ENCODE assay signal across 19 mouse cellular contexts in genomic region chr3:146778451-146778850, GRCm38 (mm10). TPM values are rescaled to one million over a fixed set of nuclear protein-coding genes. Genes with fewer than 3 reads are reported as not detected.
DNase-seq lines count a peak whose midpoint lies in the region; ATAC-seq and TF ChIP-seq lines count a peak whose summit lies in the region.
"Had no signal": no experiment of that assay in that cellular context is flagged by ENCODE, and none has a peak within 500 bp of the region (broad histone marks: within the 10 kb centered on the region; RNA-seq: fewer than 3 reads in every experiment).

No protein-coding gene starts in this region.

- TF ChIP-seq POLR2A in liver, adult 2 months (IDR thresholded peaks at IDR 0.05; ENCODE audit: extremely low read depth, insufficient read depth, low read length): no peak

- no peak for ATAC-seq in heart, embryonic 16.5 days (replicated peaks; ENCODE audit: extremely low read depth, insufficient read depth, low FRiP score)
- no peak for ATAC-seq in liver, embryonic 11.5 days (replicated peaks; ENCODE audit: low FRiP score)
- ATAC-seq: CD4-positive, CD25-positive, alpha-beta regulatory T cell, adult 4 months; forebrain, embryonic 15.5 days; intestine, embryonic 16.5 days had no signal

- no peak overlapping the region for H3K9ac ChIP-seq in heart, embryonic 16.5 days (ENCODE audit: low read length)
- H3K9ac ChIP-seq in liver, adult 2 months (ENCODE audit: low read depth, low read length): no peak overlapping the region
- H3K9ac ChIP-seq in liver, embryonic 11.5 days (ENCODE audit: low read depth, low read length): no peak overlapping the region
- H3K9ac ChIP-seq: embryonic facial prominence, embryonic 12.5 days; forebrain, embryonic 15.5 days; hindbrain, embryonic 15.5 days had no signal

- no peaks in the 10 kb centered on the region for H3K27me3 ChIP-seq in heart, embryonic 16.5 days (ENCODE audit: control insufficient read depth, insufficient read depth, low read length)
- H3K27me3 ChIP-seq in heart, embryonic 10.5 days (ENCODE audit: insufficient read depth, poor library complexity, severe bottlenecking): no peaks in the 10 kb centered on the region
- no peaks in the 10 kb centered on the region for H3K27me3 ChIP-seq in liver, adult 2 months (ENCODE audit: control insufficient read depth, insufficient read depth, low read length)
- no peaks in the 10 kb centered on the region for H3K27me3 ChIP-seq in liver, embryonic 11.5 days (replicated peaks; ENCODE audit: control insufficient read depth, insufficient read depth, low read length)
- H3K27me3 ChIP-seq: embryonic facial prominence, embryonic 12.5 days; forebrain, embryonic 15.5 days; hindbrain, embryonic 15.5 days had no signal

- intact Hi-C loops in gastrocnemius, adult 2 months (cut with DNase I): no loop called here

- peak overlapping the region; percentile 39; the same call in 1 of the 2 replicates for H3K27ac ChIP-seq in gastrocnemius, adult 2 months
- H3K27ac ChIP-seq in heart, embryonic 16.5 days (ENCODE audit: low read length): no peak overlapping the region
- no peak overlapping the region for H3K27ac ChIP-seq in heart, embryonic 10.5 days
- H3K27ac ChIP-seq in liver, adult 2 months (replicated peaks; ENCODE audit: insufficient read depth, low read depth, low read length): peak overlapping the region; percentile 1
- no peak overlapping the region for H3K27ac ChIP-seq in liver, embryonic 11.5 days (ENCODE audit: low read depth, low read length)
- H3K27ac ChIP-seq: embryonic facial prominence, embryonic 12.5 days; forebrain, embryonic 15.5 days; hindbrain, embryonic 15.5 days had no signal

- no peaks in the 10 kb centered on the region for H3K36me3 ChIP-seq in heart, embryonic 16.5 days (ENCODE audit: control insufficient read depth, insufficient read depth)
- H3K36me3 ChIP-seq in heart, embryonic 10.5 days: no peaks in the 10 kb centered on the region
- H3K36me3 ChIP-seq in liver, adult 2 months (ENCODE audit: control insufficient read depth, insufficient read depth, low read length): no peaks in the 10 kb centered on the region
- H3K36me3 ChIP-seq in liver, embryonic 11.5 days (ENCODE audit: control insufficient read depth, insufficient read depth, low read length): no peaks in the 10 kb centered on the region
- H3K36me3 ChIP-seq: embryonic facial prominence, embryonic 12.5 days; forebrain, embryonic 15.5 days; hindbrain, embryonic 15.5 days had no signal

- H3K4me1 ChIP-seq in heart, embryonic 16.5 days (ENCODE audit: control insufficient read depth, insufficient read depth, low read length): peaks cover 20% of the 10 kb centered on the region
- peaks cover 20% of the 10 kb centered on the region for H3K4me1 ChIP-seq in heart, embryonic 10.5 days
- H3K4me1 ChIP-seq in liver, adult 2 months (ENCODE audit: control insufficient read depth, insufficient read depth, low read length): peaks cover 11% of the 10 kb centered on the region
- peaks cover 5% of the 10 kb centered on the region; the same call in 1 of the 2 replicates for H3K4me1 ChIP-seq in liver, embryonic 11.5 days (replicated peaks; ENCODE audit: control insufficient read depth, insufficient read depth, low read length)

- no peaks in the 10 kb centered on the region for H3K9me3 ChIP-seq in heart, embryonic 16.5 days (replicated peaks; ENCODE audit: control insufficient read depth, low read length)
- H3K9me3 ChIP-seq in heart, embryonic 10.5 days: no peaks in the 10 kb centered on the region
- no peaks in the 10 kb centered on the region for H3K9me3 ChIP-seq in liver, embryonic 11.5 days (ENCODE audit: control insufficient read depth, low read length)
- H3K9me3 ChIP-seq: embryonic facial prominence, embryonic 12.5 days; forebrain, embryonic 15.5 days; G1E; hindbrain, embryonic 15.5 days had no signal

- H3K4me3 ChIP-seq in gastrocnemius, adult 2 months: peak overlapping the region; percentile 26; the same call in 1 of the 2 replicates
- H3K4me3 ChIP-seq in heart, embryonic 16.5 days (ENCODE audit: low read length): no peak overlapping the region
- H3K4me3 ChIP-seq in heart, embryonic 10.5 days: no peak overlapping the region
- H3K4me3 ChIP-seq in liver, adult 2 months (ENCODE audit: insufficient read depth, low read depth, low read length): no peak overlapping the region
- no peak overlapping the region for H3K4me3 ChIP-seq in liver, embryonic 11.5 days (ENCODE audit: low read depth, low read length)
- H3K4me3 ChIP-seq: embryonic facial prominence, embryonic 12.5 days; forebrain, embryonic 15.5 days; hindbrain, embryonic 15.5 days had no signal

- H3K4me2 ChIP-seq in heart, embryonic 16.5 days (ENCODE audit: low read depth, low read length): peak overlapping the region; percentile 13; the same call in 1 of the 2 replicates
- no peak overlapping the region for H3K4me2 ChIP-seq in liver, embryonic 11.5 days
- H3K4me2 ChIP-seq: embryonic facial prominence, embryonic 12.5 days; forebrain, embryonic 15.5 days; hindbrain, embryonic 15.5 days had no signal

- no peak for DNase-seq in gastrocnemius, adult 2 months
- DNase-seq in gastrocnemius, adult 18-20 months (ENCODE audit: low spot score): no peak
- DNase-seq in heart, embryonic 10.5 days (ENCODE audit: low spot score): no peak
- DNase-seq in liver, adult 2 months (ENCODE audit: extremely low read depth, low read depth, low spot score): peak; percentile 88
- DNase-seq in liver, embryonic 11.5 days (ENCODE audit: low spot score): no peak
- DNase-seq in right cerebral cortex, postnatal 14 days: no peak
- DNase-seq: adrenal gland, postnatal 10 days; cerebellum, adult 11-12 months; cerebellum, adult 9-10 months; cerebellum, postnatal 25 days; gastrocnemius, postnatal 14 days; heart, postnatal 36 days had no signal

- peaks cover 3% of the 10 kb centered on the region for H3K79me2 ChIP-seq in liver, adult 2 months (ENCODE audit: control insufficient read depth, insufficient read depth, low read length)

- no peak for TF ChIP-seq CTCF in gastrocnemius, adult 2 months (IDR thresholded peaks at IDR 0.05)
- TF ChIP-seq CTCF in liver, adult 2 months (IDR thresholded peaks at IDR 0.05; ENCODE audit: low read depth, low read length): no peak

- 48% methylated on average over 2 of the region's 2 CpGs for WGBS in heart, embryonic 16.5 days
- WGBS in heart, embryonic 10.5 days: 56% methylated on average over 2 of the region's 2 CpGs
- 23% methylated on average over 2 of the region's 2 CpGs for WGBS in liver, adult 2 months
- WGBS in liver, embryonic 11.5 days: 87% methylated on average over 2 of the region's 2 CpGs

RNA-seq across cellular contexts. Expression of gene Prkacb, which starts 34.3 kb away (rescaled TPM):
- total RNA-seq in gastrocnemius, adult 2 months (2021): 10 to 100 TPM; 44.3 to 45.4 TPM
- total RNA-seq in gastrocnemius, adult 18-20 months (2021): 10 to 100 TPM; 40.0 to 49.3 TPM
- polyA plus RNA-seq in heart, embryonic 16.5 days (2015; fragmentation: Nextera tagmentation; extraction: Ambion mirVana): 52.6 and 53.5 TPM in 2 replicates
- 50.0 and 52.9 TPM in 2 replicates for polyA plus RNA-seq in heart, embryonic 10.5 days (2016; fragmentation: Nextera tagmentation; extraction: Ambion mirVana)
- 32.8 and 35.1 TPM in 2 replicates for total RNA-seq in liver, adult 2 months (2014; rRNA removed)
- 11.4 and 13.1 TPM in 2 replicates for polyA plus RNA-seq in liver, adult 2 months (2012; rRNA removed)
- polyA plus RNA-seq in liver, embryonic 11.5 days (2014; fragmentation: Nextera tagmentation; extraction: Ambion mirVana): 38.6 and 40.2 TPM in 2 replicates

Comparison
In these comparisons a context has a peak if more than half of its experiments do, and no peak if none do; other contexts are left out.
1. H3K27ac ChIP-seq: peak in gastrocnemius, adult 2 months (single experiment) and liver, adult 2 months (single experiment); none in heart, embryonic 16.5 days (single experiment), heart, embryonic 10.5 days (single experiment) and liver, embryonic 11.5 days (single experiment).